Mouse (Mus musculus): ENCODE data around the gene H2afv. TPM values are rescaled to one million over a fixed set of nuclear protein-coding genes. Genes with fewer than 3 reads are reported as not detected.

H2afv gene
- total RNA-seq, 2 experiments from 2014 or later = 144 to 174 TPM

DNA sequence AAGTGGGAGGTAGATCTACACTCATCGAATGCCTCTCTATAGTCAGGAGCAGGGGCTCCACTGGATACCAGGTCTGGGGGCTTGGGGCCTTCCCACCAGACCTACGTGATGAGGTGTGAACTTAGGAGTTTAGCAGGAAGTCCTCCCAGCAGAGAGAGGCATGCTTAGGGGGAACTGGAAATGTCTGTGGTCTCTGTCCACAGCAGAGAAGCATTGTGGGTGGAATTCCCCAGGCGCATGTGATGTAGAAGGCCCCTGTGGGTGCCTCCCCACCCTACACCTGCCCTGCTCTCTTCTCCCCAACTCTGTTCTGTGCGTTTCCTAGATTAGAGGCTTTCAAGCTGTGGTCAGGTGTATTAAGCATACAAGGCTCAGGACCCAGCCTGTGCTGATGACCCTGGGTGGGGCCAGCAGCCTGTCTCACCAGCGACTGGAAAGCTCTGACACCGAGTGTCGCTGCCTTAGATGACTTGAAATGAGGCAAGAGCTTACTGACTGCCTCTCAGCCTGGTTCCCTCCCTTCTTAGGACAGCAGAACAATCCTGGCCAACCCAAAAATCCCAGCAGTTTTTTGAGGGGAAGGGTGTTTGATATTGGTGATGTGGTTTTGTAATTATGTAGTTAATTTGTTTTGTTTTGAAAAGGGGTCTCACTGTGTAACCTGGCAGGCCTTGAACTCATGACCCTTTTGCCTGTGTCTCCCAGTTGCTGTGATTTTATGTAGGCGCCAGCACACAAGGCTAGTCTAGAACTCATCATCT lies 52.5 kb downstream of the H2afv start:
- ATAC-seq (replicated peaks; ENCODE audit: poor library complexity) = peak; percentile 20; the same call in 1 of the 2 replicates

DNA sequence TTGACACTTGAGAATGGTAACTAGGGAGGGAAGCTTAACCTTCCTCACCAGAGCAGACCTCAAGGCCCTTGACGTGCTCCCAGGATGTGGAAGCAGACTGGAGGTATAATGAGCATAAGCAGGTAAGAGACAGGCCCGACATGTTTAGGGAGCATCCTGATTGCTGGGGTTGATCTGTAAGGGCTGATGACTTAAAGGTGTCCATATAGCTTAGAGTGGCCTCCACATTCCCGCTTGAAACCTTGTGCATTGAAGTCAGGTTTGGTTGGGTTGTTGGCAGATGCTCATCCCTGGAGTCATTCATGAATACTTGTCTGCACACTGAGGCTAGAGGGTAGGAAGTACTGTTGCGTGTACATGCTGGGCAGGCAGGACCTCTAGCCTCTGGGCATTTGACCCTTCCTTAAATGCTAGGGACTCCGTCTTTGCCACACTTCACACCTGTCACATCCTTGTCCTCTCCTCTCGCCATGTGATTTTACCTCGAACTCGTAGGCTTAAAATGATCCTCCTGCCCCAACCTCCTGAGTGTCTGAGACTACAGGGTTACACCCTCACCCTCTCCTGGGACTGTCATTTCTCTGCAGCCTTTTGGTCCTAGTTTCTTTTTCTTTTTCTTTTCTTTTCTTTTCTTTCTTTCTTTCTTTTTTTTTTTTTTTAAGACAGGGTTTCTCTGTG lies 53.7 kb downstream of the H2afv start:
- no peak for ATAC-seq (replicated peaks; ENCODE audit: poor library complexity)

GRCm38 (mm10) chr11:6389483-6389921 lies 54.7 kb downstream of the H2afv start:
- ATAC-seq (replicated peaks; ENCODE audit: poor library complexity) = peak; percentile 11

- ATAC-seq (replicated peaks; ENCODE audit: poor library complexity) = peak; percentile 82
These were observed 55.4 kb downstream of the H2afv start, which contains the start of gene Zmiz2 for GRCm38 (mm10) chr11:6388726-6389413. Gene Zmiz2, plus strand, starts transcription at chr11:6389074.

DNA sequence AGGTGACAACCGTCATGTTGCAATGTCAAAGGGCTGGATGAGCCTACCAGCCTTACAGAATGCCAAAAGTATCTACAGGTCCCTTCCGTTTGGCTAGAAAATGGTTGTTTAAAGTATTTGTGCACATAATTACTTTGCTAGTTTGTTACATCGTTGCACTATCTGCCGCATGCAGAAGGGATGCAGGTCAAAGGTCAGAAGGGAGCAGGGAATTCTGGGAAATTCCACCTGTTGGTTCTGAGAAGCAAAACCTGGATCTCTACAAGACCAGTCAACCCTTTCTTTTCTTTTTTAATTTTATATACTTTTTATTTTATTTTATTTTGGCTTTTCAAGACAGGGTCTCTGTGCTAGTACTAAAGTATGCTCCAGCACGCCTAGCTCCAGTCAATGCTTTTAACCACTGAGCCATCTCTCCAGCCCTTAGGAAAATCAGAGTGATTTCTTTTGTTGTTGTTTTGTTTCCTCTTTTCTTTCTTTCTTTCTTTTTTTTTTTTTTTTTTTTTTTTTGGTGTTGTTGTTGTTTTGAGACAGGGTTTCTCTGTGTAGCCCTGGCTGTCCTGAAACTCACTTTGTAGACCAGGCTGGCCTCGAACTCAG lies 56.0 kb downstream of the H2afv start:
- no peak for ATAC-seq (replicated peaks; ENCODE audit: poor library complexity)

GRCm38 (mm10) chr11:6380916-6381315 lies 63.3 kb downstream of the H2afv start:
- no peak for ATAC-seq (replicated peaks; ENCODE audit: poor library complexity)

Other genes starting within 250 kb of the H2afv start
- 0.42 and 0.67 TPM in 2 replicates for gene A730071L15Rik, start 244.4 kb downstream of the H2afv start, total RNA-seq (2015)
- 0.51 and 1.7 TPM in 2 replicates for gene A730071L15Rik, start 244.4 kb downstream of the H2afv start, total RNA-seq (2017)
- gene Nudcd3, start 244.0 kb downstream of the H2afv start, total RNA-seq (2015) = 15.6 and 22.7 TPM in 2 replicates
- 33.4 and 36.9 TPM in 2 replicates for gene Nudcd3, start 244.0 kb downstream of the H2afv start, total RNA-seq (2017)
- not detected in 2 replicates for gene Npc1l1, start 214.3 kb downstream of the H2afv start, total RNA-seq (2015)
- not detected in 2 replicates for gene Npc1l1, start 214.3 kb downstream of the H2afv start, total RNA-seq (2017)
- 34.7 and 44.6 TPM in 2 replicates for gene Ddx56, start 176.7 kb downstream of the H2afv start, total RNA-seq (2015)
- 44.6 and 51.4 TPM in 2 replicates for gene Ddx56, start 176.7 kb downstream of the H2afv start, total RNA-seq (2017)
- gene Tmed4, start 169.6 kb downstream of the H2afv start, total RNA-seq (2015) = 54.5 and 60.0 TPM in 2 replicates
- 54.8 and 63.7 TPM in 2 replicates for gene Tmed4, start 169.6 kb downstream of the H2afv start, total RNA-seq (2017)
- 110 and 113 TPM in 2 replicates for gene Ogdh, start 152.8 kb downstream of the H2afv start, total RNA-seq (2015)
- 84.7 and 91.1 TPM in 2 replicates for gene Ogdh, start 152.8 kb downstream of the H2afv start, total RNA-seq (2017)
- 40.9 and 42.0 TPM in 2 replicates for gene Zmiz2, start 55.4 kb downstream of the H2afv start, total RNA-seq (2015)
- 8.2 and 11.9 TPM in 2 replicates for gene Zmiz2, start 55.4 kb downstream of the H2afv start, total RNA-seq (2017)
- gene Ppia, start 29.0 kb downstream of the H2afv start, total RNA-seq (2015) = 5,512 and 5,729 TPM in 2 replicates
- gene Ppia, start 29.0 kb downstream of the H2afv start, total RNA-seq (2017) = 1,825 and 2,581 TPM in 2 replicates
- 51.3 and 53.0 TPM in 2 replicates for gene Purb, start 31.5 kb upstream of the H2afv start, total RNA-seq (2015)
- 38.3 and 40.5 TPM in 2 replicates for gene Purb, start 31.5 kb upstream of the H2afv start, total RNA-seq (2017)
- 39.1 and 43.8 TPM in 2 replicates for gene Myo1g, start 76.5 kb upstream of the H2afv start, total RNA-seq (2015)
- 47.1 and 49.6 TPM in 2 replicates for gene Myo1g, start 76.5 kb upstream of the H2afv start, total RNA-seq (2017)
- gene Ccm2, start 102.4 kb upstream of the H2afv start, total RNA-seq (2015) = 18.3 and 22.7 TPM in 2 replicates
- gene Ccm2, start 102.4 kb upstream of the H2afv start, total RNA-seq (2017) = 43.6 TPM in 2 replicates
- gene Nacad, start 161.6 kb upstream of the H2afv start, total RNA-seq (2015) = not detected in 2 replicates
- gene Nacad, start 161.6 kb upstream of the H2afv start, total RNA-seq (2017) = not detected in 2 replicates
- gene Tbrg4, start 181.6 kb upstream of the H2afv start, total RNA-seq (2015) = 46.2 and 58.3 TPM in 2 replicates
- 36.7 and 52.1 TPM in 2 replicates for gene Tbrg4, start 181.6 kb upstream of the H2afv start, total RNA-seq (2017)
- not detected in 2 replicates for gene Wap, start 194.2 kb upstream of the H2afv start, total RNA-seq (2015)
- gene Wap, start 194.2 kb upstream of the H2afv start, total RNA-seq (2017) = not detected in 2 replicates
- gene Ramp3, start 214.1 kb upstream of the H2afv start, total RNA-seq (2015) = not detected in 2 replicates
- not detected in 2 replicates for gene Ramp3, start 214.1 kb upstream of the H2afv start, total RNA-seq (2017)

Data from megakaryocyte progenitor cell, adult 5-6 weeks (primary cell).